Mouse (Mus musculus) embryonic facial prominence, embryonic 13.5 days (tissue): ENCODE results near the gene Mmachc. TPM values are rescaled to one million over a fixed set of nuclear protein-coding genes. Genes with fewer than 3 reads are reported as not detected.

ENCODE experiments used
- ATAC-seq: fragments of 200-750 bp; cut with Nextera tagmentation; 2 replicates; pipeline ENCODE4 v1.8.0; 2017; ENCODE audit warnings: low read depth; ENCODE audit not compliant: insufficient number of reproducible peaks, insufficient read depth, low FRiP score, low TSS enrichment
- H3K27ac ChIP-seq: fragments of 300-500 bp; sonication (generic); 2 replicates; pipeline ENCODE4 v1.5.1; 2015; ENCODE audit warnings: moderate library complexity, mild to moderate bottlenecking, inconsistent platforms
- H3K27me3 ChIP-seq: fragments of 300-500 bp; sonication (generic); 2 replicates; pipeline ENCODE4 v1.6.1; 2015; ENCODE audit warnings: mild to moderate bottlenecking, inconsistent platforms
- H3K36me3 ChIP-seq: fragments of 300-500 bp; sonication (generic); 2 replicates; pipeline ENCODE4 v1.6.1; 2015; ENCODE audit warnings: mild to moderate bottlenecking, inconsistent platforms
- H3K4me1 ChIP-seq: fragments of 300-500 bp; sonication (generic); 2 replicates; pipeline ENCODE4 v1.6.1; 2015; ENCODE audit warnings: inconsistent platforms
- H3K4me2 ChIP-seq: fragments of 300-500 bp; sonication (generic); 2 replicates; pipeline ENCODE4 v1.6.1; 2015; ENCODE audit warnings: moderate library complexity, mild to moderate bottlenecking, inconsistent platforms
- H3K4me3 ChIP-seq: fragments of 300-500 bp; sonication (generic); 2 replicates; pipeline ENCODE4 v1.5.1; 2015; ENCODE audit warnings: mild to moderate bottlenecking, inconsistent platforms
- H3K9ac ChIP-seq: fragments of 300-500 bp; sonication (generic); 2 replicates; pipeline ENCODE4 v1.6.1; 2015; ENCODE audit warnings: mild to moderate bottlenecking, inconsistent platforms
- H3K9me3 ChIP-seq: fragments of 300-500 bp; sonication (generic); 2 replicates; pipeline ENCODE4 v1.6.1; 2016; ENCODE audit warnings: inconsistent platforms
- WGBS: fragments of 180-500 bp; shearing (Covaris S2); methylation state at CpG from one replicate; pipeline ENCODE4 v1.1.7; 2015; ENCODE audit warnings: mixed read lengths; 5-methylcytosine and 5-hydroxymethylcytosine counted together
- polyA plus RNA-seq: library from polyadenylated mRNA; unstranded; fragments of >200 nt; fragmentation: Nextera tagmentation; extraction: Ambion mirVana; gene quantifications from 2 replicates; pipeline ENCODE4 v1.2.1, GENCODE M21; 2015

Mmachc gene
- 24.5 and 30.4 TPM in 2 replicates for polyA plus RNA-seq

DNA sequence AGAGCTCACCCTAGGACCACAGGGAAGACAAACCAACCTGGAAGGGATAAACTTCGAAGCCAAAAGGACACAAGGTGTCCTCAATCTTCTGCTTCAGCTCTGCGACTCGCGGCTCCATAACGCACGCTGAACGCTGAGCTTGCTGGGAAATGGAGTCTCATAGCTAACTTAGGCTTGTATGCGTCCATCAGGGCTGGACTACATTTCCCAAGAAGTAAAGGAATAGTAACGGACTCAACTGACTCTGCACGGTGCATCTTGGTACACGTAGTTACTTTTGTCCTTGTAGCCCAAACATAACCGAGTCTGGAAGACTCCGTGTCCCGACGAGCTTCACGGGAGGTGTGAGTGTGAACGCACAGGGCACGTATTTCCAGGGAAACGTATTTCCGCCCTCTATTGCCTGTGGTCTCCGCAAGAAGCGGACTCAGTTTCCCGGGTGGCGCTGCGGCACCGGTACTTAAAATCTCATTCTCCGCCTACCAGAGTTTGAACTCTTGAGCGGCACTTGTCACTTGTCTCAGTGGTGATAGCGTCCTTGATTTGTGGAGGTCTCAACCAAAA, at the start of gene Mmachc, which contains the start of gene Ccdc163:
TSS of gene Mmachc (minus strand) at position 206 of the 564 bp plus-strand sequence.
TSS of gene Ccdc163 (plus strand) at position 309 of the 564 bp plus-strand sequence.
- WGBS = under 1% methylated on average over 29 of the region's 29 CpGs
- ATAC-seq = peak; percentile 97
- peak within 1 kb of the TSS; percentile 93 for H3K4me2 ChIP-seq

DNA sequence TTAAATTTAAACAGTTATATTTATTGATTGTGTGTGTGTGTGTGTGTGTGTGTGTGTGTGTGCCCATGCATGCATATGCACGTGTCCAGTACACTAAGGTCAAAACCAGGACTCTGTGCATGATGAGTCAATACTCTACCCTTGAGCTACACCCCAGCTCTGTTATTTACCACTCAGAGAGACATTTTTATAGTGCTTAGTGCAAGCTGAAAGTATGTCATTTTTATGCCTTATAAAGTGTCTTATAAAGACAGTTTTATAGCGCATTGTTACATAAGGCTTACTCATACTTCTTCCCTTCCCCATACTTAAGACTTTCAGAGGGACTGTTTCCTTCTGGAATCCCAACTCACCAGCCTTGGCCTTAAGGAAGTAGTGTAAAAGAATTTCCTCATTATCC, 41.5 kb upstream of the Mmachc start:
- no peak for ATAC-seq
- H3K4me3 ChIP-seq = no peak overlapping the region
- no peaks in the 10 kb centered on the region for H3K4me1 ChIP-seq
- no peak overlapping the region for H3K9ac ChIP-seq
- H3K4me2 ChIP-seq = no peak overlapping the region
- no peaks in the 10 kb centered on the region for H3K9me3 ChIP-seq
- 0 out of 2 replicates have a peak, but pooled peaks cover 2% of the 10 kb centered on the region for H3K36me3 ChIP-seq
- H3K27me3 ChIP-seq = no peaks in the 10 kb centered on the region
- 90% methylated on average over 2 of the region's 2 CpGs for WGBS
- H3K27ac ChIP-seq = no peak overlapping the region

More for the DNA sequence above, at the start of gene Mmachc, which contains the start of gene Ccdc163:
- Histone ChIP-seq H3K27me3 (no peaks in the 10 kb centered on the region), H3K27ac (no peak within 1 kb of the TSS), H3K36me3 (peaks cover 18% of the 10 kb centered on the region), H3K4me3 (peak within 1 kb of the TSS; percentile 52), H3K4me1 (peaks cover 13% of the 10 kb centered on the region), H3K9ac (peak within 1 kb of the TSS; percentile 73), H3K9me3 (no peaks in the 10 kb centered on the region)

DNA sequence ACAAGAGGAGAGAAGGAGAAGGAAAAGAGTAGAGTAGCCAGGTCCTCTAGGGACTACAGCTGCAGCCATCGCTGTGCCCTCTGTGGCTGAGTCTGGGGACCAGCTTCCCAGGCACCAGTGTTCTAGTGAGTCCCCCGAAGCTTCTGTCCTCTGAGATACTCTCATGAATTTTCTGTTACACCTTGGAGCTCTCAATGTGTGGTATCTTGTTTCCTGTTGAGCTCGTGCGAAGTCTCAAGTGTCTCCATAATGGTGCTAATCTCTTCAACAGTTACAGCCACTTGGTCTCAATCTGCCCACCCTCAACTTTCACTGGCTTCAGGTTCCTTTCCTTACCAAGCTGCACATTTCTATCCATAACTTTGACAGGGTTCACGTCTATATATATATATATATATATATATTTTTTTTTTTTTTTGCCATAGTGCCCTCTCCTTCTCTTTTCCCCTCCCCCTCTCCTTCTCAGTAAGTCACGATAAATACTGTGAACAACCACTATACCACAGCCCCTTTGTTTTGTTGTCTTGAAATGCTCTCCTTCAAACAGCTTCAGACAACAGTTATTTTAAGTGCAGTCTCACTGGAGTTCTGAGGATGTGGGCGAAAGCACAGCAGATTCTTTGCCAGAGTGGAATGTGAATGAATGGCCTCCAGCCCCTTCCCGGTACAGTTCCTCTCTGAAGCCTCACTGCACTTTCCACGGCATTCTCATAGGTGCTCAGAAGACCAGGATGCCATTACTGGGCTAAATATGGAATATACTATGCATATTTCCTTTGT, 31.0 kb upstream of the Mmachc start:
- Histone ChIP-seq H3K27ac (no peak overlapping the region), H3K36me3 (0 out of 2 replicates have a peak, but pooled peaks cover 3% of the 10 kb centered on the region), H3K9ac (no peak overlapping the region), H3K4me3 (no peak overlapping the region), H3K27me3 (no peaks in the 10 kb centered on the region), H3K4me1 (peaks cover 4% of the 10 kb centered on the region; the same call in 1 of the 2 replicates), H3K4me2 (no peak overlapping the region), H3K9me3 (no peaks in the 10 kb centered on the region)
- ATAC-seq = no peak
- WGBS = 72% methylated on average over 9 of the region's 9 CpGs

DNA sequence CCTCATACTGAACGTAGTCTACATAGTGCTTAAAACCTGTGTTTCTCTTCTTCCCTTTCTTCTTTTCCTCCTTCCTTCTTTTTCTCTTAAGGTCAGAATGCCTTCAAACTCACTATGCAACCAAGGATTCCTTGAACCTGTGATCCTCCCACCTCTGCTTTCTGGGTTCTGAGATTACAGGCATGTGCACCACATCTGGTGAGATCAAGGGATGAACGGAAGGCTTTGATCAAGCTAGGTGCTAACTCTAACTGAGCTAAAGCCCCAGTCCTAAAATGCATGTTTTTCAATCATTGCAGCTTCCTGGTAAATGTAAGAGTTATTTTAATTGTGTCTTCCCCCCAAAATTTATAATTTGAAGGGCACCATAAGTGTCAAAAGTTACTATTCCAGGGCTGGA, 26.8 kb upstream of the Mmachc start:
- Histone ChIP-seq H3K4me2 (no peak overlapping the region), H3K4me1 (peaks cover 4% of the 10 kb centered on the region; the same call in 1 of the 2 replicates), H3K9me3 (no peaks in the 10 kb centered on the region), H3K9ac (no peak overlapping the region), H3K27ac (no peak overlapping the region), H3K4me3 (no peak overlapping the region), H3K27me3 (no peaks in the 10 kb centered on the region), H3K36me3 (no peaks in the 10 kb centered on the region)
- WGBS = 86% methylated on average over 2 of the region's 2 CpGs
- no peak for ATAC-seq

GRCm38 (mm10) chr4:116732355-116732754, 24.1 kb upstream of the Mmachc start:
- 86% methylated on average over 5 of the region's 5 CpGs for WGBS
- Histone ChIP-seq H3K27ac (no peak overlapping the region), H3K4me2 (no peak overlapping the region), H3K36me3 (no peaks in the 10 kb centered on the region), H3K4me3 (no peak overlapping the region), H3K9ac (no peak overlapping the region), H3K27me3 (no peaks in the 10 kb centered on the region), H3K9me3 (no peaks in the 10 kb centered on the region), H3K4me1 (peaks cover 2% of the 10 kb centered on the region; the same call in 1 of the 2 replicates)
- ATAC-seq = no peak

- Histone ChIP-seq H3K27me3 (no peaks in the 10 kb centered on the region), H3K9me3 (no peaks in the 10 kb centered on the region), H3K9ac (no peak overlapping the region), H3K36me3 (no peaks in the 10 kb centered on the region), H3K4me2 (no peak overlapping the region), H3K4me1 (no peaks in the 10 kb centered on the region), H3K4me3 (no peak overlapping the region), H3K27ac (no peak overlapping the region)
- WGBS = 84% methylated on average over 9 of the region's 9 CpGs
- ATAC-seq = no peak
These were observed 22.9 kb upstream of the Mmachc start for GRCm38 (mm10) chr4:116731077-116731476.

DNA sequence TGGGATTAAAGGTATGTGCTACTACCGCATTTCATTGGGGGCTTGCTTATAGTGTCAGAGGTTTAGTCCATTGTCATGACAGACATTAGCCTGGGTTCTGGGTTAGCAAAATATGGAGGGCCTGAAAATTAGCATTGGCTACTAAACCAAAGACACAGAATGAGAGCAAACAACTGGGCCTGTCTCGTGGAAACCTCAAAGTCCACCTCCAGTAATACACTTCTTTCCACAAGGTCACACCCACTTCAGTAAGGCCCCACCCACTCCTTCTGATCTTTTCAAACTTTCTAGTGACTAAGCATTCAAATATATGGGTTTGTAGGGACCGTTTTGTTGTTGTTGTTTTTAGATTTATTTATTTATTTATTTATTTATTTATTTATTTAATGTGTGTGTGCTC, 21.3 kb upstream of the Mmachc start:
- Histone ChIP-seq H3K4me2 (no peak overlapping the region), H3K9ac (no peak overlapping the region), H3K27me3 (no peaks in the 10 kb centered on the region), H3K27ac (no peak overlapping the region), H3K36me3 (no peaks in the 10 kb centered on the region), H3K9me3 (no peaks in the 10 kb centered on the region), H3K4me1 (no peaks in the 10 kb centered on the region), H3K4me3 (no peak overlapping the region)
- 94% methylated on average over 3 of the region's 3 CpGs for WGBS
- ATAC-seq = no peak

- no peak for ATAC-seq
- no peak overlapping the region for H3K27ac ChIP-seq
- no peak overlapping the region for H3K4me3 ChIP-seq
- no peak overlapping the region for H3K4me2 ChIP-seq
- H3K9me3 ChIP-seq = no peaks in the 10 kb centered on the region
- 68% methylated on average over 3 of the region's 3 CpGs for WGBS
- H3K4me1 ChIP-seq = peaks cover 2% of the 10 kb centered on the region
- no peak overlapping the region for H3K9ac ChIP-seq
- no peaks in the 10 kb centered on the region for H3K27me3 ChIP-seq
- no peaks in the 10 kb centered on the region for H3K36me3 ChIP-seq
These were observed 19.2 kb upstream of the Mmachc start for GRCm38 (mm10) chr4:116727401-116727800.

DNA sequence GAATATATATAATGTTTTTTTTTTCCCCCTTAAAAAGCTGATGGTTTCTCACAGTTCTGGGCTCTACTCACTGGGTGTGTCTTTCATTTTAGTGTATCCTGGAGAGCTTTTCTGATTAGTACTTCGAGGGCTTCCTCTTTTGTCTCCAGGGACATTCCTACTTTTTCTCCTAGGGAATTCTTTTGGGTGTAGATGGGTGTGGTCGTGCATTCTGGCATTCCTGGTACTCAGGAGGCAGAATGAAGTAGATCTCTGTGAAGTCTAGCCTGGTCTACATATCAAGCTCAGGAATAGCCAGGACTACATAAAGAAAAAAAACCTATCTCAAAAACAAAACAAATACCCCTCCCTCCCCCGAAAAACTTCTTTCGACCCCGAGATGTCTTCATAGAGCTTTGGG, 17.2 kb upstream of the Mmachc start:
- H3K4me3 ChIP-seq = no peak overlapping the region
- no peaks in the 10 kb centered on the region for H3K36me3 ChIP-seq
- H3K4me2 ChIP-seq = no peak overlapping the region
- H3K9me3 ChIP-seq = no peaks in the 10 kb centered on the region
- WGBS = 79% methylated on average over 5 of the region's 5 CpGs
- peaks cover 9% of the 10 kb centered on the region for H3K4me1 ChIP-seq
- no peak for ATAC-seq
- no peak overlapping the region for H3K9ac ChIP-seq
- no peaks in the 10 kb centered on the region for H3K27me3 ChIP-seq
- H3K27ac ChIP-seq = no peak overlapping the region

- WGBS = 46% methylated on average over 7 of the region's 7 CpGs
- H3K4me2 ChIP-seq = peak overlapping the region; percentile 89
- H3K36me3 ChIP-seq = no peaks in the 10 kb centered on the region
- ATAC-seq = no peak
- no peaks in the 10 kb centered on the region for H3K9me3 ChIP-seq
- peaks cover 9% of the 10 kb centered on the region for H3K4me1 ChIP-seq
- no peak overlapping the region for H3K9ac ChIP-seq
- no peak overlapping the region for H3K4me3 ChIP-seq
- no peaks in the 10 kb centered on the region for H3K27me3 ChIP-seq
- H3K27ac ChIP-seq = no peak overlapping the region
These were observed 14.0 kb upstream of the Mmachc start for GRCm38 (mm10) chr4:116722230-116722629.

DNA sequence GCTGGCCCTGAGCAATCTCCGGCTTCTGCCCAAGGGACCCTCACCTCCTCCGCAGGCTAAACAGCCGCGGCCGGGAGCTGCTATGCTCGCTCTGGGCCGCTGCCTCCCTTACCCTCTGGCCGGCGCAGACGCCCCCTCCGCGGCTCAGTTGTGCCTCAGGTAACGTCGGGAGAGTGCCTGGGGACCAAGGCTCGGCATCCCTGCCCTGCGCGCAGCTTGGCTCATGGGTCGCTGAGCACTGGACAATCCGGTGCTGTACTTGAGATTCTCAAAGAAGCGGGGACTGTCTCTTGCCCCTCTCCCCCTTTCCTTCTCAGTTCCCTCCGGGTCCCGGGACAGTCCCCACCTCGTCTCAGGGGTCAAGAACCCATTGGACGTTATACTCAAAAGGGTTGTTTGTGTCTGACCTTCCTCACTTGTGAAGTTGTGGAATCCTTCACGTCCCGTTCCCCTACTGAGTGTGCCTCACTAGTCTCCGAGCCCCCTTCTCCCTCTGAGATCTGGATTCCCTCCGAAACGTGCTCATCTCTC, 13.0 kb upstream of the Mmachc start:
- under 1% methylated on average over 29 of the region's 29 CpGs for WGBS
- Histone ChIP-seq H3K4me2 (peak overlapping the region; percentile 89), H3K4me1 (peaks cover 9% of the 10 kb centered on the region), H3K36me3 (no peaks in the 10 kb centered on the region), H3K9me3 (no peaks in the 10 kb centered on the region), H3K9ac (peak overlapping the region; percentile 89), H3K27ac (peak overlapping the region; percentile 73; the same call in 1 of the 2 replicates), H3K4me3 (peak overlapping the region; percentile 88), H3K27me3 (no peaks in the 10 kb centered on the region)
- ATAC-seq = peak; percentile 58; the same call in 1 of the 2 replicates
